Mouse (Mus musculus) urinary bladder, postnatal 4 days (tissue): ENCODE measurements around the gene Poc1b.

Experiments used
- DNase-seq, 2 experiments: peaks; one replicate each; pipeline ENCODE4 v3.0.0; 2021 to 2022; ENCODE audit warnings: low spot score in 2 of 2

Gene Poc1b

DNA sequence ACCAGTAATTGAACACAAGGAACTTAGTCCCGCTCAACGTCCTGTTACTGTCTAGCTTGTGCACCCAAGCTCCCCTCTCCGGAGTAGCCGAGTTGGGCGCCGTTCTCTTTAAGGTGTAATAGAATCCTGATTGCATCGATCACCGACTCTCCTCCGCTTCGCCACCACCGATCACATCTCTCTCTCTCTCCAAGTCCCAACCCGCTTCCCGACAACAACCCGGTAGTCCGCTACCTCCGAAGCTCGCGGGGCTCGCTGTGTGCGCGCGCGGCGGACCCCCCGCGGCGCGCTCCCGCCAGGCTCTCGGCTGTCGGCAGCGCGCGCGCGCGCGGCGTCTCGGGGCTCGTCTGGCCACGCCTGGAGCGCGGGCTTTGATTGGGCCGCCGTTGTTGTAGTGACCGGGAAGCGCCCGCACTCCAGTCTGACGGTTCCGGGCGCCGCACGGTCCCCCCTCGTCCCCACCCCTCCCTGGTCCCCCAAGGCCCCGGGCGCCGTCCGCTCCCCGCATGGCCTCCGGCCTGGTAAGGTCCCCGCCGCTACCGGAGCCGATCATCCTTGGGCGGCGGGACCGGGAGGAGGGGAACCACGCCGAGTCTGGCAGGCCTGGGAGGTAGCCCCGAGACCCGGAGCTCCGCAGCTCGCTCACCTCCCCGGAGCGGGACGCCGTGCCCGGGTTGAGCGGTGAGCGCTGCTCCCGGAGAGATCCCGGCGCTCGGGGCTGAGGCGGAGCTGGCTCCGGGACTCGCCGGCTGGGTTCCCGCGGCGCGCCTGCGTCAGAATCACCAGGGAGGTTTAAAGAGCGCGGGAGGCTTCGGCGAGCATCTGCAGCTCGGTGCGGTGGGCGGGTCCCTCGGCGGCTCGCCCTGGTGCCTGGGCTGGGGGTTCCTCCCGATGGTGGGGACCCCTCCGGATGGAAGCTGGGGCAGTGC lies at the start of gene Poc1b:
Gene Poc1b (plus strand): TSS at position 334 of the 929 bp plus-strand sequence.
- peak; percentile 83 to 88 for DNase-seq

DNA sequence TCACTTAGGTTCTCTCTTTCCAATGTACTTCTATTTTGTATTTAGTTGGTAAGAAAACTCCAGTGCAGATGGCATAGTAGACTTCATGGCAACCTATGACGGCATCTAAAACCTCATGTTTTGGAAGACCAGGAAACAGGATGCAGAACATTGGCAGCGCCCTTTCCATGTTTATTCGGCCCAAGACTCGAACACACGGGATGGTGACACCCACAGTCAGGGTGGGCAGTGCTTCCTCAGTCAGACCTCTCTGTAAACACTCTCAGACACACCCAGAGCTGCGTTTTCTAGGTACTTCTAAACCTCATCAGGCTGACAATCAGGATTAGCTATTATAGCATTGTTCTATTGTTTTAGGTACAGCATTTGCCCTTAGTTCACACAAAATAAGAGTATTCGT lies 46.2 kb upstream of the Poc1b start:
- no peak for DNase-seq

GRCm38 (mm10) chr10:99061418-99061817 lies 45.4 kb upstream of the Poc1b start:
- no peak for DNase-seq

GRCm38 (mm10) chr10:99062546-99062945 lies 44.3 kb upstream of the Poc1b start:
- no peak for DNase-seq

DNA sequence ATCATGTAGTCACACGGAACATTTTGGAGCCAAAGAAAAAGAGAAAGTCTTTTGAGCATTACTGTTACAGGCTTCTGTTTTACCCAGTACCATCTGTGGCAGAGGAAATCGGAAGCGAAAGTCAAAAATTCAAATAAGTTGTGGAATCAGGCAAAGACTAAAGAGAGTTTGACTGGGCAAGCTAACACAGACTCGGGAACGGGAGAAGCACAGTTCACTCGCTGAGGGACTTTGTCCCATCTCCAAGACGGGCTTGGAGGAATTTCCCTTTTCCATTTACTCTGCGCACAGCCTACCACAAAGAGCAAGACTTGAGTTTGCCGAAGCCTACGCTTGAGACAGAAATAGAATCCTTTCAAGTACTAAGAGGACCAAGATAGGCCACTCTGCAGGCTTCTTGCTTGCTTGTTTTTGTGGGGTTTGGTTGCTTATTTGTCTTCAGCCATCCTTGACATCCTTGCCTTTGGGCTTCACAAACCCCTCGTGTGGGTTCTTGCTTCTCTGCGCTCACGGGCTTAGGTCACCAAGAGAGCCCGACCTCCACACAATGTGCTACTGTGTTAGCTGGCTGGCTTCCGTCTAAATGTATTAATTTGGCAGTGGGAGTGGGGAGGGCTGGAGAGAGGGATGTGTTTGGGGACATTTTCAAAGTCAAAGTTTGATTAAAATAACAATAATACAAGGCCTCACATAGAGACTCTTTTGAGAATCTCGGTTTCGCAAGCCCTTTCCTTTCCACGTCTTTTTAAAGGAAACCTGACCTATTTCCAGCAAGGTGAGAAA lies 30.5 kb upstream of the Poc1b start:
- DNase-seq: no peak

DNA sequence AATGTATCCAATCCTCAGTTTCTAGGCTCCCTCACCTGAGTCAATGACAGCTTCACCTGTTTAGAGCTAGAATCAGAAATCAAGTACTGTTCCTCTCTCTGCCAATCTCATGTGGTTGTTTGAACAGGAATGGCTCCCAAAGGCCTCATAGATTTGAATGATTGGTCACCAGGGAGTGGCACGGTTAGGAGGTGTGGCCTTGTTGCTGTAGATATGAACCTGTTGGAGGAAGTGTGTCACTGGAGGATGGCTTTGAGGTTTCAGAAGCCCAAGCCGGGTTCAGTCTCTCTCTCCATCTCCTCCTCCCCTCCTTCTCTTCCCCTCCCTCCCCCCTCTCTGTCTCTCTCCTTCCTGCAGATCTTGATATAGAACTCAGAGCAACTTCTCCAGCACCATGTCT lies 28.2 kb upstream of the Poc1b start:
- no peak for DNase-seq

- no peak for DNase-seq
Observed at GRCm38 (mm10) chr10:99081569-99081990, 25.3 kb upstream of the Poc1b start.

DNA sequence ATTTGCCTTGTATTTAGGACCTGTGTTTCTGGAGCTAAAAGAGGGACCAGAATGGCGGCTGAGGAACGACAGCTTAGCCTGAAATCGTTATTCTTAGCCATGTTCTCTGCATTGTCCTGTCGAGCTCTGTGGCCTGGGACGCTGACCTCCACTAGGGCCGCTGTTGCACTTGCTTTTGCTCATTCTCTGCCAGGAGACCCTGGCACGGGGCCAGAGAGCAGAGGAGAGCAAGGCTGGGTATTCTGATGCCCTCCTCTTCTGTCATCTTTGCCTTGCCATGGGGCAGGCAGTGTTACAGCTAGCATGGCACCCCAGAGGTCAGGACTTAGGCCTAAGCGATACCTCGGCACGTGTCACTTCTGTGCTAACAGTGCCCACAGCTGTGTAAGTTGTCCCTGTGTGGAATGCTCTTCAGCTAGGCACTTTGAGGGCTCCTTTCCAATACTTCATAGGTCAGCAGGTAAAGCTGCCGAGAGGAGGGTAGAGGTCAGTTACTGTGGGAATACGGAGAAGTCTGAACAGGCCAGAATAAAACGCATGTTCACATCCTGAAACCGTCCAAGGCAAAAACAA lies 23.3 kb upstream of the Poc1b start:
- peak in 1 of 2 experiments; percentile 60 for DNase-seq

DNA sequence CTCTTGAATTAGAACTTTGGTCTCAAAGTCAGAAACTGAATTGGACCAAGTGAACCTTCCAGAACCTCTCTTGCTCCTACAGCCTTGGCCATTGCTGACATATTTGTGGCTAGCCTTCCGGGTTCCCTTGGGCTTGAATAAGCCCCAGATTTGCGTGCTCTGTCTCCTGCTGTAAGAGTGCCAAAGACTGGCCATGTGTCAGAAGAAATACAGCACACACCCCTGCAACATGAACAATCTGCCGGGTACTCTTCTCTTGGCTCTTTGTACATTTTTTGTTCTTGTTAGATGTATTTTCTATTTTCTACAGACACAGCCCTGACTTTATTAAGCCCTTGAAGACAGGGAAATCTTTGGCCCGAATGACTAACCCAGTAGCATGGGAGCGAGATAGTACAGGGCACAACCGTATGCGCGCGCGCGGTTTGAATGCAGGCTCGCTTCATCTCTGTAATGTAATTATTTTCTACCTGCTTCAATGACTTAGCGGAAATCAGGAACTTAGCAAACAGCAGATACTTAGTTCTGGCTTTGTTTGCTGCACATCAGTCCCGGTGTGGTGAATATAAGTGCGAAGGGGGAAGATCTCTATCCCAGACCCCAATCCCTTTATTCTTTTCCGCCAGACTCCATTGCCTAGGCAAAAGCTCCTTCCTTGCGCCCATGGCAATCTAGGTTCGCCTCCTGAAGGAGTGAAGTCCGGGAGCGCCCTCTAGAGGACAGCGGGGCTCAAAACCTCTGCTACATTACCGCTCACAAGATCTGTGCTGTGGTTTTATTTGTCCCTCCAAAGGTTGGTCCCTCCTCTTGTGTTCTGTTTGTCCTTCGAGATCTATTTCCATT lies 22.2 kb upstream of the Poc1b start:
- DNase-seq: peak; percentile 73 to 89

- DNase-seq: peak in 1 of 2 experiments; percentile 42
Observed at GRCm38 (mm10) chr10:99085240-99085587, 21.6 kb upstream of the Poc1b start.

- peak in 1 of 2 experiments; percentile 19 for DNase-seq
Observed at GRCm38 (mm10) chr10:99086029-99086428, 20.8 kb upstream of the Poc1b start.

DNA sequence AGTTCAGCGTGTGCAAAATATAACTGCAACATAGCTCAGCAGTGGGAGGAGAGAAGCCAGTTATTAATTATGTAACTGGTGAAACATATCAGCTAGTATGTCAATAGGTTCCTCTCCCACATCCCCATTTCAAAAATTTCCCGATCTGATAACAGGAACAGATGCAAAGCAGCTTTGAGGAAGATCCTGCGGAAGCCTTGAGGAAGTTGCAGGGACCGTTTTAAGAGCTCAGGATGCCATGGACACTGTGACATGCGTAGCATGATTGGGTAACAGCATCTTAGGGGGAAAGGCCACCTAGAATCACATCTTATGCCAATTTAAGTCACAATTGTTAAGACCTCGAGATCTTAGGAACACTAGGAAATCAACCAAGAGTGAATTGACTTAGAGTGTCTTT lies 16.9 kb upstream of the Poc1b start:
- DNase-seq: no peak

DNA sequence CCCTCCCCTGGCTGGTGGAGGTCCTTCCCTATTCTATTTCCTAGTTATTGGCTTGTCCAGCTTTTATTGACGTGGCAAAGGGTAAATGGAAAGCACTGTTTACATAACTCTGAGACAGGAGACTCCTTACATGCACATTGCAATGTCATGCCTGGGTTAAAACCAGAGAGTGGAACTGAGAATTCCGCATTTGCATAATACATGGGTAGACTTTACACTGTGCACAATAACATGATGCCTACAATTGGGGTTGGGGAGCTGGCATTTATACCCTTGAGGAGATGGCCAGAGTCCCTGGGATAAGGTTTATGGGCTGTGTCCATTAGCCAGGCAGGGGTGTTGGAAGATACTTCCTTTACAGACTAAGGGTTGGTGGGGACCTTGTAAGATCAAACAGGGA lies 13.5 kb upstream of the Poc1b start:
- peak in 1 of 2 experiments; percentile 34 for DNase-seq

DNA sequence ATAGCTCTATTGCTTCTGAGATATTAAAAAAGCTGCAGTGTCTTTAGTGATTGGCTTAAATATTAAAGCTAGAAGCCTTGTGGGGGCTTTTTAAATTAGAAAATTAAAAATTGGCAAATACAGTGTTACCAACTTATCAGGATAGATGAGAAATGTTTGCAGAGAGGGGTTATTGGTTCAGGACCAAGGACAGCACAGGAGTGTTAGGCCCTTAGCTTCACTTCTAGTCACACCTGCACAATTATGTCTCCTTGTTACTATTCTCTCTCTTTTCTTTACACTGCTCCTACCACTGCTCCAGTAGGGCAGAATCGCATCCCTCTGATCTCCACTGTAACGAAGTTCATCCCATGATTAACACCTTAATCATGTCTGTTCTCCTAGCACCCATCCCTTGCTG lies 11.7 kb upstream of the Poc1b start:
- DNase-seq: peak in 1 of 2 experiments; percentile 1

DNA sequence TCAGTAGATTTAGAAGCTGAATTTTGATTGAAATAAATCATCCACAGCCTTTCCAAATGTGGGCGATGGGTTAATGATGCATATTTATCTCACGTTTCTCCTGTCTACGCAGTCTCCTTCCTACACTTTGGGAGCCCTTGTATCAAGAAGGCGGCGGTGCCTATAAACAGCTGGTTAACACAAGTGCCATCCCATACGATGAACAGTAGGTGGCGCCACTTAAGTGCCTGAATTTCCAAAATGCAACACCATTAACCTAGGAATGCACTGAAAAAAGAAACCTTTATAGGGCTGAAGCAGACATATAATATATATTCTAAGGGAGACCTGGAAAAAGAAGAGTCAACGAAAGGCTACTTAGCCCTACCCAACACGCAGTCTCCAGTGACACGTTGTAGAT lies 9.5 kb upstream of the Poc1b start:
- no peak for DNase-seq

DNA sequence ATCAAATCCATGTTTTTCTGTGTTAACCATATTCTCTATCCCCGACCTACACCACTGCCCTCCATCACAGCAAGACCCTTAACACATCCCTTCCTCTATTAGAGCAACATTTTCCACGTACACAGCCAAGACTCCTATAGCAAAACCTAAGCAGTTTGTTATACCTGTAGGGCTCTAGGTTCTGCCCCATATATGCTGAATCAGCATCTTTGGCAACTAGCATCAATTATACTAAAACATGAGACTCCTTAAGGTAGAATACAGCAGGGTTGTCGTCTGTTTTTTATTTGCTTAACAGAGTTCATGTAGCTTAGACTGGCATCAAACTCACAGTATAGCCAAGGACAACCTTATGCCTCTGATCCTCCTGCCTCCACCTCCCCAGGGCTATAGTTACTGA lies 1.3 kb upstream of the Poc1b start:
- no peak for DNase-seq

GRCm38 (mm10) chr10:99106311-99106702 lies 529 bp upstream of the Poc1b start:
- no peak for DNase-seq

- DNase-seq: peak; percentile 79 to 83
Observed at GRCm38 (mm10) chr10:99107964-99108363, 1.1 kb downstream of the Poc1b start, which contains the start of gene Galnt4. Gene Galnt4, plus strand, starts transcription at chr10:99108159.

- DNase-seq: no peak
Observed at GRCm38 (mm10) chr10:99108431-99108982, 1.7 kb downstream of the Poc1b start.

DNA sequence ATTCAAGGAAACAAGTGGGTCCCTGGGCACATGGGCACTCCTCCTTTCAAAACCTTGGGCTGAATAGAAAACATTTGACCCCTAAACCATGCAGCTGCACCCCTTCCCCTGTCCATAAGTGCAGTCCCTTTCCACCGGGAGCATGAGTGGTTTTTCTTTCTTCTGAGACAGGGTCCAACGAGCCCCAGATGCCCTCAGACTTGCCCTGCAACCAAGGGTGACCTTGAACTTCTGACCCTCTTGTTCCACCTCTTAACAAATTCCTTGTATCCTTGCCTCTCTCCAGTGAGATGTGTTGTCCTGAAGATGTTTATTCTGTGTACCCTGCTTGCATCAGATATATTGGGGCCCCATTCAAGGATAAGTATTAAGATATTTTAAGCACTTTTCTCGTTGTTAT lies 6.7 kb downstream of the Poc1b start:
- DNase-seq: no peak

DNA sequence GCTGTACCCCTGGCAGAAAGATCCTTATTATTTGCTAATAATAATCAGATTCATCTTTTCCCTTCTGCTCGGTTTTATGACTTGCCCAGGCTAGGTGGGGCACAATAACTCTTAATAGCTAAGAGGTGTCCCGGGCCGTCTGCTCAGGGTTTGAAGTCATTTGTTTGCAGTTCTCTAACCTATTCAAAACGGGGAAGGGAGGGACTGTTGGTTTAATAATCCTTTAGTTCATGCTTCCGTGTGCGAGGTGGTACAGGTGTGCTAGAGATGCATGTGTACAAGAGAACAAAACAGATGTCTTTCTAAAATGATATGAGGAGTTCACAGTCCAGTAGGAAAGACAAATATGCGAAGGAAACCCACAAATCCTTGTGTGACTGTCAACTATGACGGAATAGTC lies 7.5 kb downstream of the Poc1b start:
- no peak for DNase-seq
